Mouse (Mus musculus) neural tube, embryonic 13.5 days (tissue): ENCODE results near the gene Tmem132b. TPM values are rescaled to one million over a fixed set of nuclear protein-coding genes. Genes with fewer than 3 reads are reported as not detected.

Experiments used
- ATAC-seq: fragments of 200-750 bp; cut with Nextera tagmentation; 2 replicates; pipeline ENCODE4 v1.8.0; 2017; ENCODE audit warnings: low read depth, mild to moderate bottlenecking, moderate TSS enrichment, moderate library complexity
- H3K27ac ChIP-seq: fragments of 300-500 bp; sonication (generic); replicated peaks from 2 replicates; pipeline ENCODE4 v1.5.1; 2015; ENCODE audit warnings: moderate library complexity, mild to moderate bottlenecking, inconsistent platforms
- H3K27me3 ChIP-seq: fragments of 300-500 bp; sonication (generic); 2 replicates; pipeline ENCODE4 v1.6.1; 2015; ENCODE audit warnings: mild to moderate bottlenecking, inconsistent platforms
- H3K36me3 ChIP-seq: fragments of 300-500 bp; sonication (generic); 2 replicates; pipeline ENCODE4 v1.6.1; 2015; ENCODE audit warnings: mild to moderate bottlenecking, inconsistent platforms
- H3K4me1 ChIP-seq: fragments of 300-500 bp; sonication (generic); replicated peaks from 2 replicates; pipeline ENCODE4 v1.6.1; 2015; ENCODE audit warnings: inconsistent platforms
- H3K4me2 ChIP-seq: fragments of 300-500 bp; sonication (generic); 2 replicates; pipeline ENCODE4 v1.6.1; 2015; ENCODE audit warnings: inconsistent platforms, mild to moderate bottlenecking, moderate library complexity
- H3K4me3 ChIP-seq: fragments of 300-500 bp; sonication (generic); 2 replicates; pipeline ENCODE4 v1.5.1; 2015; ENCODE audit warnings: mild to moderate bottlenecking, inconsistent platforms
- H3K9ac ChIP-seq: fragments of 300-500 bp; sonication (generic); 2 replicates; pipeline ENCODE4 v1.6.1; 2015; ENCODE audit warnings: moderate library complexity, mild to moderate bottlenecking, inconsistent platforms
- H3K9me3 ChIP-seq: fragments of 300-500 bp; sonication (generic); 2 replicates; pipeline ENCODE4 v1.6.1; 2016; ENCODE audit warnings: inconsistent platforms
- WGBS: fragments of 180-500 bp; shearing (Covaris S2); methylation state at CpG from one replicate; pipeline ENCODE4 v1.1.7; 2015; 5-methylcytosine and 5-hydroxymethylcytosine counted together
- polyA plus RNA-seq: library from polyadenylated mRNA; unstranded; fragments of >200 nt; fragmentation: Nextera tagmentation; extraction: Ambion mirVana; gene quantifications from 2 replicates; pipeline ENCODE4 v1.2.1, GENCODE M21; 2015

Gene Tmem132b
- polyA plus RNA-seq, 1 experiment from 2014 or later, result 3.0 TPM

DNA sequence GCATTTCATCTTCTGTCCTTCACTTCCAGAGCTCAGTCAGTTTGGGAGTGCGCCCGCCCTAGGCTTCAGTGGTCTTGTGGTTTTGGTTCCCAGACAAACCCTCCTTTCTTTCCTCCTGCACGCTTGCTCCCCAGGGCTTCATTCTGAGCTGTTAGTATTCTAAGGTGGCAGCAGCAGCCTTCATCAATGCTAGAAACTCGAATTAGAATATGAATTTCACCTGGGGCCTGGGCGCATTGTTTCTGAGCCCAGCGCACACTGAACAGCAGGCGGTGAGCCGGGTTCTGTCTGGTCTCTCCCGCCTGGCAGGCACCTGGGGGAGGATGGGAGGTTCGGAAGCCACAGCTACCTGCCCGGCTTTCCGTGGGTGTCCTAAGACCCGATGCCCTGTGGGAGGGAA, 14.7 kb downstream of the Tmem132b start:
- WGBS, result 32% methylated on average over 13 of the region's 13 CpGs
- ATAC-seq, result no peak
- Histone ChIP-seq H3K4me1 (peaks cover 21% of the 10 kb centered on the region), H3K9ac (no peak overlapping the region), H3K27me3 (0 out of 2 replicates have a peak, but pooled peaks cover 2% of the 10 kb centered on the region), H3K4me2 (no peak overlapping the region), H3K9me3 (no peaks in the 10 kb centered on the region), H3K36me3 (no peaks in the 10 kb centered on the region), H3K27ac (no peak overlapping the region), H3K4me3 (no peak overlapping the region)

DNA sequence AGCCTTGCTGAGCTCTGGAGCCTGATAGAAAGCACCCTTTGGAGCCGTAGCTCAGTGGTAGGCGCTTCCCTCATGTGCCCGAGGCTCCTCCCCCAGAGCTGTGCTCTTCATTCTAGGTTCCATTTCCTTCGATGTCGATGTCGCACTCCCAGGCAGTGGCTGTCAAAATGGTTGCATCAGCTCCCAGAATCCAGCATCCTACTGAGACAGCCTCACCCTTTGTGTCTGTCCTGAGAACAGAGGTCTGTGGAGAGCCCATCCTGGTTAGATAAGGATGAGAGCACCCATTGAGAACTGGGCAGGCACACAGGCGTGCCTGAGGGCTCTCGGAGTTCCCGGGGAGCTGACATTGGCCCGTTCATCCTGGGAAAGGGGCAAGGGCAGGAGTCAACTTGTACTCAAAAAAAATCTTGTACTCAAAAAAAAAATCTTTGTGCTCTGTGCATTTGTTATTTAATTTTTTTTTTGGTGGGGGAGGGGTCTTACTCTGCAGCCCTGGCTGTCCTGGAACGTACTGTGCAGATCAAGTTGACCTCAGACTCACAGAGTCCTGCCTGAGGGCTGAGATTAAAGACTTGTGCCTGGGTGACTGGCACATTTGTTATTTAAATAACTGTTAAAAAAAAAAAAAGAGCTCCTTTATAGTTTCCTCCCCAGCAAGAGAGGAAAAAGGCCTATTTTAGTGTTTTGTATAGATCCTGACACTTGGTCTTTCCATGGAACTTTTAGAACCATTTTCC, 18.3 kb downstream of the Tmem132b start:
- no peak overlapping the region; the same call in 1 of the 2 replicates for H3K4me2 ChIP-seq
- peak overlapping the region; percentile 22; the same call in 1 of the 2 replicates for H3K9ac ChIP-seq

DNA sequence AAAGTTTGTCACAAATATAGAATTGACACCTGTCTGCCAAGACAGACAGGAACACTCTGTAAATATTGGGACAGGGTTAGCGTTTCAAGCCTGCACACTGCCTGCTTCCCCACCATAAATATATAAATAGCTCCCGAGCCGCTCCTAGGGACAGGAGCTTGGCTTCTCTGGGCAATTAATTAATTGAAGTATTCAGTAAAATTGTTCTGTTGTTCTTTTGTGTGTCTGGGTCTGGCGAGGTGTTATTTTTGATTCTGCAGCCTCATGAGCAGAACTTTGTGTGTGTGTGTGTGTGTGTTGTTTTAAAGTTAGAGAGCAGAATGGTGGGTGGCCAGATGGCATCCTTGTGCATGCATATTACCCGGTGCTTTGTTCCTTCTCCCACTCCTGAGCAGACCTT, 24.2 kb downstream of the Tmem132b start:
- Histone ChIP-seq H3K27me3 (no peaks in the 10 kb centered on the region), H3K27ac (no peak overlapping the region), H3K4me1 (no peaks in the 10 kb centered on the region), H3K36me3 (no peaks in the 10 kb centered on the region), H3K9ac (no peak overlapping the region), H3K4me3 (no peak overlapping the region), H3K9me3 (no peaks in the 10 kb centered on the region), H3K4me2 (no peak overlapping the region)
- WGBS, result 70% methylated on average over 5 of the region's 5 CpGs
- no peak for ATAC-seq

More for the DNA sequence above, 18.3 kb downstream of the Tmem132b start:
- WGBS, result 31% methylated on average over 11 of the region's 11 CpGs
- Histone ChIP-seq H3K36me3 (no peaks in the 10 kb centered on the region), H3K27ac (no peak overlapping the region), H3K27me3 (0 out of 2 replicates have a peak, but pooled peaks cover 2% of the 10 kb centered on the region), H3K9me3 (no peaks in the 10 kb centered on the region), H3K4me3 (no peak overlapping the region), H3K4me1 (peaks cover 17% of the 10 kb centered on the region)
- ATAC-seq, result no peak

DNA sequence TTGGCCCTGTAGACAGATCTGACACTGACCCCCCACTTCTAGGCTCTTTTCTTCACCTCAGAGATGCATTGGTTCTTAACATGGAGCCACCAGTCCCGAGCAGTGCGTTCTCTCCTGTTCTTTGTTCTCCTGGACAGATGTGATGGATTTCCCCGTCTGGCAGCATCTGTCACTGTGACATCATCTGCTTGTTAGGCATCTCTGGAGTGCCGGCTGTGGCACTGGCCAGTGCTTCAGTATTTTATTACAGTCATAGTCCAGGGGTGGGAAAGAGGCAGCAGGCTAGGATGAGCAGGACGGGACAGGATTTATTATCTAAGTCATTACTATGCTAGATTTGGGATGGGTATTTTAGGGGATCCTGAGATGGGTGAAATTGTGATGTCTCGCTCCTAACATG, 31.9 kb downstream of the Tmem132b start:
- Histone ChIP-seq H3K9ac (no peak overlapping the region), H3K4me2 (no peak overlapping the region), H3K9me3 (peaks cover 5% of the 10 kb centered on the region; the same call in 1 of the 2 replicates), H3K27ac (peak overlapping the region; percentile 59), H3K4me1 (peaks cover 15% of the 10 kb centered on the region), H3K27me3 (no peaks in the 10 kb centered on the region), H3K4me3 (no peak overlapping the region), H3K36me3 (no peaks in the 10 kb centered on the region)
- WGBS, result 26% methylated on average over 6 of the region's 6 CpGs
- no peak for ATAC-seq

DNA sequence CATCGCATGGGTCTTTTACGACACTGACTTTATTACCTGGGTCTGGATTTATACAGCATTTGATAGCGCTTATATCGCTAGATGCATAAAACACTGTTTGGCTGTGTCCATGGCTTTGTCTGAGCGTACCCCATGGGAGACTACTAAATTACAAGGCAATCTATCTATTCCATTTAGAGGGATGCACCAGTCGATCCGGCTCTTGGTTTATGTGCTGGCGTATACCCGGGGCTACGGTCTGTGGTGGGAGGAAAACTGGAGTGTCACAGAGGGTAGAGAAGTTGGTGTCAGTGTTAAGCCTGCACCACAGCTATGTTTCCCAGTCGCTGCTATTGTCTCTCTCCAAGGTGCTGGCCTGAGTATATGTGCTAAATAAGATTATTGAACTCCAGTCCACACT, 34.2 kb downstream of the Tmem132b start:
- 42% methylated on average over 11 of the region's 11 CpGs for WGBS
- H3K4me1 ChIP-seq, result peaks cover 15% of the 10 kb centered on the region
- H3K9ac ChIP-seq, result no peak overlapping the region
- peak; percentile 75; the same call in 1 of the 2 replicates for ATAC-seq
- no peak overlapping the region for H3K4me2 ChIP-seq
- H3K9me3 ChIP-seq, result peaks cover 5% of the 10 kb centered on the region; the same call in 1 of the 2 replicates
- no peaks in the 10 kb centered on the region for H3K36me3 ChIP-seq
- H3K27ac ChIP-seq, result no peak overlapping the region
- H3K27me3 ChIP-seq, result no peaks in the 10 kb centered on the region
- no peak overlapping the region for H3K4me3 ChIP-seq

DNA sequence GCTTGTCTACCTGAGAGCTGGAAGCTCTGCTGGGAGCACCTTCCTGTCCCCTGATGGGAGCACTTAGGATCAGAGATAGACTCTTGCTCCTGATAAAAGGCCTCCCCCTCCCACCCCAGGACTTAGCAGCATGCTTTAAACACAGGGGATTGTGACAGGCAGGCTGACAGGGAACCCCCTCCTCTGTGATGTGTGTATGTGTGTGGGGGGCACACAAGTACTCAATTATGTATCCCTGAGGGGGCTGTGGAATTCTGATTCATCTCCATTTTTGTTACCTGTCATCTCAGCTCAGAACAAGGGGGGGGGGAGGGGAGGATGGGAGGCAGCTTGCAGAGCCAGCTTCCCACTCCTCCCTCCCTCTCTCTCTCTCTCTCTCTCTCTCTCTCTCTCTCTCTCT, 36.9 kb downstream of the Tmem132b start:
- peaks cover 12% of the 10 kb centered on the region for H3K4me1 ChIP-seq
- H3K4me3 ChIP-seq, result no peak overlapping the region
- no peaks in the 10 kb centered on the region for H3K27me3 ChIP-seq
- H3K36me3 ChIP-seq, result no peaks in the 10 kb centered on the region
- no peak overlapping the region for H3K4me2 ChIP-seq
- H3K9me3 ChIP-seq, result no peaks in the 10 kb centered on the region
- H3K9ac ChIP-seq, result no peak overlapping the region
- no peak for ATAC-seq
- H3K27ac ChIP-seq, result no peak overlapping the region

DNA sequence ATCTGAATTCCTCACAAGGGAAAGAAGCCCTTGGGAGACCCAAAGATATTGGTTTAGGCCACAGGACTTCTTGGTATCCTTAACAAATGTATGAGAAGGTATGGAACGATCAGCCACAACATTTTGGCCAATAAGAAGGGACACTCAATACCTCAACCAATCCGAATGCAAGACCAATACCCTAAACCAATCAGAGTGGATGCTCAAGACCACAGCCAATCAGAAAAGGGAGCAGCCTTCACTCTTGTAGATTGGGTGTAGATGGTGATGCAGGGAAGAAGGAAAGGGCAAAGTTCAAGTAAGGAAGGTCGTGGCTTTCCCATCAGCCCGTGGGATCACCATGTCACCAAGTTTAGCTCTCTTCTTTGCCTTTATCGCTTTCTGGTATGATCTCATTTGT, 40.4 kb downstream of the Tmem132b start:
- H3K27me3 ChIP-seq, result no peaks in the 10 kb centered on the region
- no peak overlapping the region for H3K27ac ChIP-seq
- H3K4me3 ChIP-seq, result no peak overlapping the region
- H3K9ac ChIP-seq, result no peak overlapping the region
- ATAC-seq, result no peak
- H3K4me2 ChIP-seq, result no peak overlapping the region
- no peaks in the 10 kb centered on the region for H3K9me3 ChIP-seq
- peaks cover 12% of the 10 kb centered on the region for H3K4me1 ChIP-seq
- WGBS, result 88% methylated on average over 5 of the region's 5 CpGs
- H3K36me3 ChIP-seq, result no peaks in the 10 kb centered on the region

DNA sequence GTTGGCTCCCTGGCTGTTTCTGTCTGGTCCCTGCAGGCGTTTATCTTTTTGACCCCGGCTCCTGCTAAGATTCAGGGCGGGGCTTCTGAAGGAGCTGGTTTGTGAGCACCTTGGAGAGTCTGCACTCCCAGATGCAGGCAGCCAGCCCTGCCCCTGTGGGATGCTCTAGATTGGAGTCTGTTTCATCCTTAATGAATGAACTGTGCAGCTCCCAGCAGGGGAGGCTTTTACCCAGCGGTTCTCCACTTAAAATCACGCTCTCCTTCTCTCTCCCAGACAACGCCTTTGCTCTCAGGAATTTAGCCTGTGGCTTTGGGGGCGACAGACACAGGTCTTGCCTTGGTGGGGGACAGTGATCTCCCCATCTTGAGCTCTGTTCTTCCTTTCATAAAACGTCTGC, 43.3 kb downstream of the Tmem132b start:
- no peaks in the 10 kb centered on the region for H3K9me3 ChIP-seq
- H3K27ac ChIP-seq, result 0 out of 2 replicates have a peak overlapping the region, but pooled peaks have one; percentile 10
- H3K36me3 ChIP-seq, result no peaks in the 10 kb centered on the region
- H3K9ac ChIP-seq, result no peak overlapping the region
- no peak for ATAC-seq
- no peak overlapping the region for H3K4me2 ChIP-seq
- no peak overlapping the region for H3K4me3 ChIP-seq
- WGBS, result 3% methylated on average over 8 of the region's 8 CpGs
- H3K27me3 ChIP-seq, result no peaks in the 10 kb centered on the region
- H3K4me1 ChIP-seq, result peaks cover 12% of the 10 kb centered on the region

DNA sequence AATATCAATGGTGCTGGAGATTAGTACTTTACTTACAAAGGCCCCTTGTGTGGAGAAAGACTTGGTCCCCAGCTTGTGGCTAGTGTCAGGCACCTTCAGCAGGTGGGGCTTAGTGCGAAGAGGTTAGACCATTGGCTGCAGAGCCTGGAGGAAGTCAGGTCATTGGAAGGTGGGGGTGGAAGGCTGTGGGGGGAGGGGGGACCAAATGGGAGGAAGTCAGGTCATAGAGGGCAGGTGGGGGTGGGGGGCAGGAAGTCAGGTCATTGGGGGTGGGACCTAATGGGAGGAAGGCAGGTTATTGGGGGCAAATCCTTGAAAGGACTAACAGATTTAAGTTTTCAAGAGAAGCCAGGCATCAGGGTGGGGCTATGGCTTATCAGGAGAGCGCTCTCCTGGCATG, 44.3 kb downstream of the Tmem132b start:
- WGBS, result 96% methylated on average over 2 of the region's 2 CpGs
- no peak for ATAC-seq
- H3K4me1 ChIP-seq, result peaks cover 12% of the 10 kb centered on the region
- H3K27ac ChIP-seq, result no peak overlapping the region
- no peaks in the 10 kb centered on the region for H3K9me3 ChIP-seq
- H3K27me3 ChIP-seq, result no peaks in the 10 kb centered on the region
- H3K4me2 ChIP-seq, result no peak overlapping the region
- no peak overlapping the region for H3K4me3 ChIP-seq
- H3K36me3 ChIP-seq, result no peaks in the 10 kb centered on the region
- no peak overlapping the region for H3K9ac ChIP-seq

DNA sequence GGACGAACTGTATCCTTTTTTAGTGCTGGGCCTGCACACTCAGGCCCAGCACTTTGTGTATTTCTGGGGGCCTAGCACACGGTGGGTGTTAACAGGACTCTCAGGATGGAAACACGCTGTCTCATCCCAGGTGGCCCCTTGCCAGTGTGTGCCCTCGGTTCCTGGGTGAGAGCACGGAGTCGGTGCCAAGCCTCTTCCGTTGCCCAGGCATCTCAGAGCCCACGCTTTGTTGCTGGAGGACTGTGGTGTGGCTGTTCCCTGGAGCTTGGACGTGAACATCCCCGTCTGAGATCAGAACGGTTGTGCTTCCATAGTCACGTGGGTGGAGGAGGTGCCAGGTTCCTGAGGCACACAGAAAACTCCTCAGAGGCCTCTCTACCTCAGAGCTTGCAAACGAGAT, 47.1 kb downstream of the Tmem132b start:
- peaks cover 14% of the 10 kb centered on the region for H3K4me1 ChIP-seq
- no peak overlapping the region for H3K9ac ChIP-seq
- no peaks in the 10 kb centered on the region for H3K36me3 ChIP-seq
- no peak overlapping the region for H3K27ac ChIP-seq
- no peaks in the 10 kb centered on the region for H3K9me3 ChIP-seq
- WGBS, result 83% methylated on average over 13 of the region's 13 CpGs
- no peak overlapping the region for H3K4me3 ChIP-seq
- no peaks in the 10 kb centered on the region for H3K27me3 ChIP-seq
- no peak overlapping the region for H3K4me2 ChIP-seq
- ATAC-seq, result no peak

DNA sequence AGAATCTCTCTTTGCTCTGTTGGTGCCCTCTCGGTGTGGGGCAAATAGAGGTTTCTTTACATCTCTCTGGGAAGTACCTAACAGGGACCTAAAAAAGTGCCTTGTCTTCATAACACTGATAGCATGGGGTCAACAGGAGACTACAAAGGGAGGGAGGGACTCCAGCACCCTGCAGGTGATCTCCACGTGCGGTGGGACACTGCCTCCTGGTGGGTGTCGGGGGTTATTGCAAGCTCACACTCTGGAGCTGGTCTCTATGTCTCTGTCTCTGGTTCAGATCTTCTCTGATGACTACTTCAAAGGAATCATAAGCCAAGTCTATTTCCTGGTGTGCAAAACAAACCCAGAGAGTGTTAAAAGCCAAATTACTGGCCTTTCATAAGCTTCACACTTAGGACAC, 47.6 kb downstream of the Tmem132b start:
- no peak overlapping the region for H3K4me2 ChIP-seq
- H3K4me3 ChIP-seq, result no peak overlapping the region
- peaks cover 19% of the 10 kb centered on the region for H3K4me1 ChIP-seq
- H3K36me3 ChIP-seq, result no peaks in the 10 kb centered on the region
- H3K9me3 ChIP-seq, result no peaks in the 10 kb centered on the region
- 61% methylated on average over 4 of the region's 4 CpGs for WGBS
- no peaks in the 10 kb centered on the region for H3K27me3 ChIP-seq
- no peak for ATAC-seq
- no peak overlapping the region for H3K27ac ChIP-seq
- no peak overlapping the region for H3K9ac ChIP-seq

DNA sequence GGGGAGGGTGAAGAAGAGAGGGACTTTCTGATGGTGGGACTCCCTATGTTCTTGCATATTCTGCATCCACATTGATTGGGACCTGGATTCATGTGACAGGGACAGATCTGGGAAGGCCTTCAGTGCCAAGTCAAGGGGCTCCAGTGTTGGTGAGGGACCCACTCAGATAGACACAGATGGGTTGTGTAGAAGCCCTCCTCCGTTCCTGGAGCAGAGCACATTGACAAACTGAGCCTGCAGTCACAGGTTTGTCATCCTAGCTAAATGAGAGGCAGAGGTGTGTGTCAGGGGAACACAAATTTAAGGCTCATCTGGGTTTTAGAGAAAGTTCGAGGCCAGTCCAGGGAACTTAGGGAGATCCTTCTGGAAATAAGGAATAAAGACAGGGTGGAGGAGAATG, 51.7 kb downstream of the Tmem132b start:
- Histone ChIP-seq H3K9me3 (no peaks in the 10 kb centered on the region), H3K27me3 (no peaks in the 10 kb centered on the region), H3K27ac (no peak overlapping the region), H3K36me3 (no peaks in the 10 kb centered on the region), H3K4me2 (no peak overlapping the region), H3K4me3 (no peak overlapping the region), H3K4me1 (peaks cover 8% of the 10 kb centered on the region), H3K9ac (no peak overlapping the region)
- WGBS, result 92% methylated on average over 2 of the region's 2 CpGs
- ATAC-seq, result no peak

DNA sequence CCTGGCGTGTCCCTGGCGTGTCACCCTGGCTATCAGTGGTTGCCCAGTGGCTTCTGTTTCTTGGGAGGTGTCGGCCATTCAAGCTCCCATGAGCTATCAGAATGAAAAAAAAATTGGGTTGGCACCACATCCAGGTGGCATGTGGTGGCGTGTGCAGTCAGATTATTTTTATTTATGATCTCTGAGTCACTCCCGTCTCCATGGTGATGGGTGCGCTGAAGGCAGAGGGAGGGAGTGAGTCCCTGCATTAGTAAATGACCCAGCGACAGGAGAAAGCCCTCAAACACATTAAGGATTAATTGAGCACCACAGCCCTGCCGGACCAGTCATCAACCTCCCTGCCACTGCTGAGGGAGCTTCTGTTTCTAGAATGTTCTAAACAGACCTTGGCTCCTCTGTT, 52.3 kb downstream of the Tmem132b start:
- no peak for ATAC-seq
- Histone ChIP-seq H3K9me3 (no peaks in the 10 kb centered on the region), H3K27ac (no peak overlapping the region), H3K4me3 (no peak overlapping the region), H3K4me2 (no peak overlapping the region), H3K9ac (no peak overlapping the region), H3K27me3 (no peaks in the 10 kb centered on the region), H3K4me1 (peaks cover 10% of the 10 kb centered on the region), H3K36me3 (no peaks in the 10 kb centered on the region)
- 44% methylated on average over 8 of the region's 8 CpGs for WGBS
